Mouse (Mus musculus) kidney, postnatal 25 days (tissue): ENCODE data around the gene Rhbdd1.

Experiments used
- DNase-seq, 2 experiments: peaks; one replicate each; pipeline ENCODE4 v3.0.0; 2021; ENCODE audit warnings: mixed read lengths in 2 of 2

Rhbdd1 gene

GRCm38 (mm10) chr1:82437273-82437672, 121.0 kb downstream of the Rhbdd1 start:
- no peak for DNase-seq

- DNase-seq, result no peak
These were observed 123.9 kb downstream of the Rhbdd1 start for GRCm38 (mm10) chr1:82440123-82440522.

- DNase-seq, result no peak
These were observed 127.3 kb downstream of the Rhbdd1 start for GRCm38 (mm10) chr1:82443517-82443916.

GRCm38 (mm10) chr1:82446049-82446448, 129.8 kb downstream of the Rhbdd1 start:
- peak; percentile 55 to 60 for DNase-seq

GRCm38 (mm10) chr1:82449851-82450250, 133.6 kb downstream of the Rhbdd1 start:
- DNase-seq, result no peak

GRCm38 (mm10) chr1:82451927-82452651, 135.8 kb downstream of the Rhbdd1 start:
- DNase-seq, result no peak

- no peak for DNase-seq
These were observed 137.8 kb downstream of the Rhbdd1 start for GRCm38 (mm10) chr1:82454031-82454430.

GRCm38 (mm10) chr1:82459350-82459749, 143.1 kb downstream of the Rhbdd1 start:
- DNase-seq, result no peak

GRCm38 (mm10) chr1:82459926-82460325, 143.7 kb downstream of the Rhbdd1 start:
- DNase-seq, result no peak

- DNase-seq, result no peak
These were observed 144.8 kb downstream of the Rhbdd1 start for GRCm38 (mm10) chr1:82461041-82461440.

GRCm38 (mm10) chr1:82465321-82465853, 149.1 kb downstream of the Rhbdd1 start:
- no peak for DNase-seq

- DNase-seq, result no peak
These were observed 152.6 kb downstream of the Rhbdd1 start for GRCm38 (mm10) chr1:82468872-82469271.

- no peak for DNase-seq
These were observed 154.4 kb downstream of the Rhbdd1 start for GRCm38 (mm10) chr1:82470516-82471225.

- DNase-seq, result no peak
These were observed 157.2 kb downstream of the Rhbdd1 start for GRCm38 (mm10) chr1:82473467-82473866.

GRCm38 (mm10) chr1:82474461-82474961, 158.3 kb downstream of the Rhbdd1 start:
- DNase-seq, result peak; percentile 54 to 70

GRCm38 (mm10) chr1:82475254-82475653, 159.0 kb downstream of the Rhbdd1 start:
- no peak for DNase-seq

GRCm38 (mm10) chr1:82475821-82476220, 159.6 kb downstream of the Rhbdd1 start:
- DNase-seq, result no peak

- DNase-seq, result no peak
These were observed 160.0 kb downstream of the Rhbdd1 start for GRCm38 (mm10) chr1:82476256-82476655.

- peak; percentile 16 to 45 for DNase-seq
These were observed 160.5 kb downstream of the Rhbdd1 start for GRCm38 (mm10) chr1:82476746-82477145.

GRCm38 (mm10) chr1:82479696-82480487, 163.6 kb downstream of the Rhbdd1 start:
- DNase-seq, result peak in 1 of 2 experiments; percentile 15

GRCm38 (mm10) chr1:82482371-82482770, 166.1 kb downstream of the Rhbdd1 start:
- no peak for DNase-seq

- DNase-seq, result no peak
These were observed 170.1 kb downstream of the Rhbdd1 start for GRCm38 (mm10) chr1:82486371-82486770.

GRCm38 (mm10) chr1:82491954-82492353, 175.7 kb downstream of the Rhbdd1 start:
- DNase-seq, result no peak
